Mouse (Mus musculus) heart, postnatal 4 days (tissue): ENCODE data around the gene Atp11a. TPM values are rescaled to one million over a fixed set of nuclear protein-coding genes. Genes with fewer than 3 reads are reported as not detected.
A peak's percentile ranks its signal among the peaks of the same experiment; 100 is the strongest.

Experiments used
- DNase-seq: peaks from one replicate; pipeline ENCODE4 v3.0.0; 2021
- total RNA-seq, 2 experiments: library from RNA; stranded (reverse); gene quantifications; 2 replicates each; pipeline ENCODE4 v1.2.3; 2021

The Atp11a gene
- total RNA-seq, 2 experiments from 2014 or later, result 85.5 to 97.3 TPM

GRCm38 (mm10) chr8:12772319-12772718 is 15.5 kb downstream of the Atp11a start:
- no peak for DNase-seq

- no peak for DNase-seq
Measured at GRCm38 (mm10) chr8:12773914-12774313, 17.1 kb downstream of the Atp11a start.

- DNase-seq, result no peak
Measured at GRCm38 (mm10) chr8:12774872-12775298, 18.1 kb downstream of the Atp11a start.

- DNase-seq, result peak; percentile 25
Measured at GRCm38 (mm10) chr8:12775302-12775975, 18.6 kb downstream of the Atp11a start.

- peak; percentile 36 for DNase-seq
Measured at GRCm38 (mm10) chr8:12776166-12776565, 19.4 kb downstream of the Atp11a start.

GRCm38 (mm10) chr8:12777171-12777570 is 20.4 kb downstream of the Atp11a start:
- no peak for DNase-seq

- no peak for DNase-seq
Measured at GRCm38 (mm10) chr8:12779541-12779940, 22.7 kb downstream of the Atp11a start.

GRCm38 (mm10) chr8:12785508-12785907 is 28.7 kb downstream of the Atp11a start:
- DNase-seq, result no peak

GRCm38 (mm10) chr8:12786261-12786957 is 29.6 kb downstream of the Atp11a start:
- no peak for DNase-seq

- no peak for DNase-seq
Measured at GRCm38 (mm10) chr8:12786958-12787301, 30.1 kb downstream of the Atp11a start.

- no peak for DNase-seq
Measured at GRCm38 (mm10) chr8:12787427-12787826, 30.6 kb downstream of the Atp11a start.

- DNase-seq, result no peak
Measured at GRCm38 (mm10) chr8:12788695-12789094, 31.9 kb downstream of the Atp11a start.

GRCm38 (mm10) chr8:12795011-12795671 is 38.3 kb downstream of the Atp11a start:
- DNase-seq, result no peak

- DNase-seq, result no peak
Measured at GRCm38 (mm10) chr8:12799099-12799498, 42.3 kb downstream of the Atp11a start.

- no peak for DNase-seq
Measured at GRCm38 (mm10) chr8:12799832-12800231, 43.0 kb downstream of the Atp11a start.

GRCm38 (mm10) chr8:12800246-12800645 is 43.4 kb downstream of the Atp11a start:
- no peak for DNase-seq

- no peak for DNase-seq
Measured at GRCm38 (mm10) chr8:12801586-12801985, 44.8 kb downstream of the Atp11a start.

- DNase-seq, result no peak
Measured at GRCm38 (mm10) chr8:12803121-12803520, 46.3 kb downstream of the Atp11a start.

GRCm38 (mm10) chr8:12804909-12805308 is 48.1 kb downstream of the Atp11a start:
- no peak for DNase-seq

- DNase-seq, result no peak
Measured at GRCm38 (mm10) chr8:12805569-12805968, 48.8 kb downstream of the Atp11a start.

- no peak for DNase-seq
Measured at GRCm38 (mm10) chr8:12808018-12808417, 51.2 kb downstream of the Atp11a start.

- DNase-seq, result no peak
Measured at GRCm38 (mm10) chr8:12809516-12809915, 52.7 kb downstream of the Atp11a start.

GRCm38 (mm10) chr8:12811231-12811630 is 54.4 kb downstream of the Atp11a start:
- no peak for DNase-seq

GRCm38 (mm10) chr8:12816412-12816811 is 59.6 kb downstream of the Atp11a start:
- no peak for DNase-seq
